Mouse (Mus musculus) embryonic stem cell, embryonic (primary cell): ENCODE data around the gene Rad51d.
"Not testable (repeated sequence)": the region's sequence is repeated elsewhere in the genome, so short reads cannot be mapped to it uniquely, and the experiment has no call there.

Source experiments
- CTCF ChIA-PET, 4 experiments: fragments of 300-600 bp in 2 of 4; fragments of 350-600 bp in 2 of 4; sonication (Branson Sonifier 250); formaldehyde crosslinking; loops; one replicate each; lab custom pipeline; 2022; ENCODE audit warnings: inconsistent platforms in 2 of 4; lab: Charles Lee
- POLR2A ChIA-PET, 4 experiments: fragments of 300-600 bp in 2 of 4; fragments of 350-600 bp in 2 of 4; sonication (Branson Sonifier 250); formaldehyde crosslinking; loops; one replicate each; lab custom pipeline; 2022; ENCODE audit warnings: antibody characterized with exemption in 4 of 4, inconsistent platforms in 1 of 4; lab: Charles Lee

The Rad51d gene

GRCm38 (mm10) chr11:82890342-82890762, at the start of gene Rad51d:
Rad51d (minus strand) TSS chr11:82890614.
- POLR2A ChIA-PET, result interaction anchor here (0.5 to 3.4 kb wide), 33 partner anchors 9 to 582 kb away, joined by 3 to 17 read pairs (median 4); partner anchors contain the start of genes Cct6b (in 2 of the 4), Zfp830 (in 2 of the 4), Nle1 (in 1 of the 4) and Rffl (in 1 of the 4)

GRCm38 (mm10) chr11:82933186-82933585, 42.8 kb upstream of the Rad51d start:
- ChIA-PET POLR2A (interaction anchor here in 1 of 4 experiments (0.7 kb wide), 1 partner anchor 26 kb away, joined by 5 read pairs; no protein-coding TSS in a partner anchor), CTCF (no interaction called here)

More at GRCm38 (mm10) chr11:82890342-82890762, at the start of gene Rad51d:
- CTCF ChIA-PET, result interaction anchor here (0.5 to 3.4 kb wide), 64 partner anchors 9 to 655 kb away, joined by 3 to 51 read pairs (median 4); partner anchors contain the start of genes Rffl (in 2 of the 4), Cct6b (in 1 of the 4), Nle1 (in 1 of the 4) and Slfn5 (in 1 of the 4)

DNA sequence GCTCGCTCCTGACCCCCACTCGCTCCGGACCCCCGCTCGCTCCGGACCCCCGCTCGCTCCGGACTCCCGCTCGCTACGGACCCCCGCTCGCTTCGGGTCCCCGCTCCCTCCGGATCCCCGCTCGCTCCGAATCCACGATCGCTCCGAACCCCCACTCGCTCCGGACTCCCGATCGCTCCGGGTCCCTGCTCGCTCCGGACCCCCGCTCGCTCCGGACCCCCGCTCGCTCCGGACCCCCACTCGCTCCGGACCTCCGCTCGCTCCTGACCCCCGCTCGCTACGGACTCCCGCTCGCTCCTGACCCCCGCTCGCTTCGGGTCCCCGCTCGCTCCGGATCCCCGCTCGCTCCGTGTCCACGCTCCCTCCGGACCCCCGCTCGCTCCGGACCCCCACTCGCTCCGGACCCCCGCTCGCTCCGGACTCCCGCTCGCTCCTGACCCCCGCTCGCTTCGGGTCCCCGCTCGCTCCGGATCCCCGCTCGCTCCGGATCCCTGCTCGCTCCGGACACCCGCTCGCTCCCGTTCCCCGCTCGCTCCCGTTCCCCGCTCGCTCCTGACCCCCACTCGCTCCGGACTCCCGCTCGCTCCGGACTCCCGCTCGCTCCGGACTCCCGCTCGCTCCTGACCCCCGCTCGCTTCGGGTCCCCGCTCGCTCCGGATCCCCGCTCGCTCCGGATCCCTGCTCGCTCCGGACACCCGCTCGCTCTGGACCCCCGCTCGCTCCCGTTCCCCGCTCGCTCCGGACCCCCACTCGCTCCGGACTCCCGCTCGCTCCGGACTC, 41.4 kb upstream of the Rad51d start:
- CTCF ChIA-PET, POLR2A ChIA-PET: not testable (repeated sequence)

DNA sequence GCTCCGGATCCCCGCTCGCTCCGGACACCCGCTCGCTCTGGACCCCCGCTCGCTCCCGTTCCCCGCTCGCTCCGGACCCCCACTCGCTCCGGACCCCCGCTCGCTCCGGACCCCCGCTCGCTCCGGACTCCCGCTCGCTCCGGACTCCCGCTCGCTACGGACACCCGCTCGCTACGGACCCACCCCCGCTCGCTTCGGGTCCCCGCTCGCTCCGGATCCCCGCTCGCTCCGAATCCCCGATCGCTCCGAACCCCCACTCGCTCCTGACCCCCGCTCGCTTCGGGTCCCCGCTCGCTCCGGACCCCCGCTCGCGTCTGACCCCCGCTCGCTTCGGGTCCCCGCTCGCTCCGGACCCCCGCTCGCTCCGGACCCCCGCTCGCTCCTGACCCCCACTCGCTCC, 40.7 kb upstream of the Rad51d start:
- CTCF ChIA-PET, POLR2A ChIA-PET: not testable (repeated sequence)

- CTCF ChIA-PET, POLR2A ChIA-PET: not testable (repeated sequence)
Measured at GRCm38 (mm10) chr11:82930391-82930955, 40.1 kb upstream of the Rad51d start.

DNA sequence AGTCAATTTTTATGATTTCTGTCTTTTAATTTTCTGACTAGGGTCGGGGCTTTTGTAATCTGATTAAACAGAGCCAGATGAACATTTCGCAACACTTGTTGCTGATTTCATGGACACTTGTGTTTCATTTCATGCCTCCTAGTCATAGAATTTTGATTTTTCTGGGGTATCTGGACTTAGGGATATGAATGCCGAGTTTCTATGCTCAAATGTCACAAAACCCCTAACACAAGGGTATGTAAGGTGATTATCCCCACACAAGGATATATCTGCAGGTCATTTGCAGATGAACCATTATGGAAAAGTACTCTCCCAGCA, 39.2 kb upstream of the Rad51d start:
- CTCF ChIA-PET, result interaction anchor here in 2 of 4 experiments (0.7 to 1.0 kb wide), 2 partner anchors 15 to 39 kb away, joined by 3 read pairs; no protein-coding TSS in a partner anchor
- POLR2A ChIA-PET, result interaction anchor here in 1 of 4 experiments (1.1 kb wide), 2 partner anchors 22 to 40 kb away, joined by 3 read pairs; no protein-coding TSS in a partner anchor

DNA sequence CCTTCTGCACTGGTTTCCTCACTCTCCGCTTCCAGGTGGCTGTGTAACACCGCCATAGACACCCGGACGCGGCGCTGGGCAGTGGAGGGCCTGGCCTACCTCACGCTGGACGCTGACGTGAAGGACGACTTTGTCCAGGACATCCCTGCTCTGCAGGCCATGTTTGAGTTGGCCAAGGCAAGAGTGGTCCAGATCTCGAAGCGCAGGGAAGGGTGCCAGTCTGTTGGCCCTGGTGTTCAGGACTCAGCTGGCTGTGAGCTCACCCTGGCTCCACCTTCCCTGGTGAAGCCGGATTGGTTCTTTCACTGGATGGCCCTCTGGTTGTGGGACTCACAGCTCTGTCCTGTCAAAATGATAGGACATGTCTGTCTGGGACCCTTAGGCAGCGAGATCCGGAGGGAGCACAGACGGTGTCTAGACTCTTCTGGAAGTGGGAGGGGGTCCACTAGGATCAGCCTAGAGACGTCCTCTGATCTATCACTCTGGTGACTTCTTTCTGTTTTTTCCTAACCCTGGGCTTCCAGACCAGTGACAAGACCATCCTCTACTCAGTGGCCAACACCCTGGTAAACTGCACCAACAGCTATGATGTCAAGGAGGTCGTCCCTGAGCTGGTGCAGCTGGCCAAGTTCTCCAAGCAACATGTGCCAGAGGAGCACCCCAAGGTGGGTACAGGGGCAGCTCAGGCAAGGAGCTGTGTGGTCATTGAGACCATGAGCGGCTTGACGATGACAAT, 38.7 kb upstream of the Rad51d start:
- ChIA-PET CTCF (interaction anchor here in 2 of 4 experiments (0.7 to 1.1 kb wide), 3 partner anchors 14 to 38 kb away, joined by 3 read pairs; no protein-coding TSS in a partner anchor), POLR2A (interaction anchor here in 1 of 4 experiments (1.1 kb wide), 2 partner anchors 23 to 39 kb away, joined by 3 read pairs; no protein-coding TSS in a partner anchor)

GRCm38 (mm10) chr11:82923910-82924309, 33.5 kb upstream of the Rad51d start:
- CTCF ChIA-PET, result not testable (repeated sequence)
- POLR2A ChIA-PET, result interaction anchor here in 3 of 4 experiments (0.6 to 1.3 kb wide), 4 partner anchors 9 to 553 kb away, joined by 3 to 4 read pairs (median 3); no protein-coding TSS in a partner anchor

- ChIA-PET POLR2A (interaction anchor here in 2 of 4 experiments (0.6 to 0.7 kb wide), 3 partner anchors 18 to 1583 kb away, joined by 3 to 4 read pairs (median 3); no protein-coding TSS in a partner anchor), CTCF (interaction anchor here in 1 of 4 experiments (1.1 kb wide), 1 partner anchor 31 kb away, joined by 4 read pairs; no protein-coding TSS in a partner anchor)
Measured at GRCm38 (mm10) chr11:82921691-82922090, 31.3 kb upstream of the Rad51d start.

DNA sequence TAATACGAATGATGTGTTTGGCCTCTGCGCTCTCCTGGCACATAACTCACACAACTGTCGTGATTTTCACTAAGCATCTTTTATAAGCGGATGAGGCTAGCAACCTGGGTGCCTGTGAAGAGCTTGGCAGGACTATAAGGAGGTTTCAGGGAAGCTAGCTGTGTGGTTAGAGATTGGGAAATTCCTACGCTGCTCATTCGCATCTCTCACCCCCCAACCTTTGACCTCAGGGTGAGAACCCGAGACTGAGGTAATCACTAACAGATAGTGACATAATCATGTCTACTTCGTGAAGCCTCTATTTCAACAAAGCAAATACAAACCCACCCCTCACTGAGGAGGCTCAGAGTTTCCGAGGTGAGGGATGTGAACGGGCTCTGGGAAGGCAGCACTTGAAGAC, 30.4 kb upstream of the Rad51d start:
- ChIA-PET CTCF (interaction anchor here in 1 of 4 experiments (1.0 to 1.1 kb wide), 2 partner anchors 9 to 31 kb away, joined by 3 to 4 read pairs; no protein-coding TSS in a partner anchor), POLR2A (interaction anchor here in 1 of 4 experiments (0.5 kb wide), 1 partner anchor 273 kb away, joined by 6 read pairs; no protein-coding TSS in a partner anchor)

DNA sequence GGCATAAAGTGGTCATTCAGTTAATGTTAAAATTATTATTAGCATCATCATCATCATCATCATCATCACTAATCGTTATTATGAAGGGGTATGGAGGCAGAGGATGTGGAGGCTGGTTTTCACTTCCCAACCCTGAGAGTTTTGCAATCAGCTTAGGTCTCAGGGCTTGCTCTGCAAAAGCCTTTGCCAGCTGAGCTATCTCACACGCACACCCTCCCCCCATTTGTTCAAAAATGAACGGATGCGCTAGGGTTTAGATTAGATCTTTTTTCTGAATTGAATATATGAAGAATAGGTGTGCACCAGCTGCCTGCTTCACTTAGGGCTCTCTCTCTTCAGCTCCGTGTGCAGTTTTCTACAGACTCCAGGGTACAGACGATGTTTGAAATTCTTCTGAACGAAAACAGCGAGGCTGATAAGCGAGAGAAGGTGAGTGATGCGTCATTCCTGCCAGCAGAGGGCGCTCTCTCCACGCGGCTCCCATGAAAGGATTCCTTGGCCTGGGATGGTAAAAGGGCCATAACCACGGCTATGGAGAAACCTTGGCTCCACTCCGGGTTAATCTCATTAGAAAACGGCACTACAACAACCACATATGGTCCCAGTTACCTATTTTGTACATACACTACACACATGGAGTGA, 24.4 kb upstream of the Rad51d start:
- POLR2A ChIA-PET, result interaction anchor here in 3 of 4 experiments (0.6 to 1.3 kb wide), 4 partner anchors 9 to 13 kb away, joined by 3 to 4 read pairs (median 4); no protein-coding TSS in a partner anchor

DNA sequence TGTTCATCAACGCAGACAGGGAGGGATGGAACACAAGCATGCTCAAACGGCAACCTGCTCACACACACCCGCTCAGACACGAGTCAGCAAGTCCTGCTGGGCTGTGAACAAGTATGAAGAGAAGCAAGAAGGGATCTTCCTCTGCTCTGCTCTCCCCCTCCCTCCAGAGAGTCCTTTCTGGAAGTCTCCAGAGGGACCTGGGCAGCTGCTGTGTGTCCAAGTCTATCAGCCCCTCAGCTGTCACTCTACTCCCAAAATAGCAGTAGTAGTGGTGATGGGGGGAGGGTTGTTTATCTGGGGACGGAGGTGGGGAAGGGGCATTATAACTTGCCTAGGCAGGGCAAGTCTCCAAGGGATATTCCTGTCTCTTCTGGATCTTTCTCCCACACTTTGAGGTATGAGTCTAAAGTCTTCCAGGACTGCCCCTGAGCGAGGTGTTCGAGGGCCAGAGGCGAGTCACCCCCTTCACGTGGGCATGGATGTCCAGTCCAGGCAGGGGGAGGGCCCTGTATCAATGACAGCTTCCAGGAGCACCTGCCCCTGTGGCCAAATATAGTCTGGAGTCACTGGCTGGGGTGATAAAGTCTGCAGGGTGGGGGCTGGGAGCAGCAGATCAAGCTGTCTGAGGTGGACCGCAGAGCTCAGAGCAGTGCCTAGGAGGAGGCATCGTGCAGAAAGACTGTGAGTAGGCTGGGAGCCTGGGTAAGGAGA, 20.4 kb upstream of the Rad51d start:
- POLR2A ChIA-PET, result interaction anchor here in 2 of 4 experiments (0.6 to 0.9 kb wide), 3 partner anchors 12 to 421 kb away, joined by 3 to 8 read pairs (median 5); no protein-coding TSS in a partner anchor
- CTCF ChIA-PET, result interaction anchor here in 2 of 4 experiments (0.5 to 1.5 kb wide), 4 partner anchors 9 to 388 kb away, joined by 3 read pairs; partner anchors contain the start of gene Ap2b1 (in 1 of the 2)

More for the DNA sequence above, 24.4 kb upstream of the Rad51d start:
- CTCF ChIA-PET, result interaction anchor here (0.5 to 1.3 kb wide), 19 partner anchors 9 to 679 kb away, joined by 3 to 9 read pairs (median 3); no protein-coding TSS in a partner anchor

GRCm38 (mm10) chr11:82910250-82910649, 19.8 kb upstream of the Rad51d start, which contains the start of gene Unc45b:
Unc45b (plus strand) TSS chr11:82910550.
- POLR2A ChIA-PET, result interaction anchor here in 3 of 4 experiments (0.6 to 3.0 kb wide), 5 partner anchors 11 to 422 kb away, joined by 3 to 10 read pairs (median 5); partner anchors contain the start of gene Rad51d (in 1 of the 3)
- CTCF ChIA-PET, result interaction anchor here in 2 of 4 experiments (1.0 to 1.4 kb wide), 2 partner anchors 20 to 93 kb away, joined by 3 read pairs; partner anchors contain the start of gene Rad51d (in 1 of the 2)

GRCm38 (mm10) chr11:82908608-82908989, 18.2 kb upstream of the Rad51d start:
- CTCF ChIA-PET, result interaction anchor here in 3 of 4 experiments (0.6 to 1.4 kb wide), 7 partner anchors 8 to 909 kb away, joined by 3 to 9 read pairs (median 4); no protein-coding TSS in a partner anchor
- POLR2A ChIA-PET, result interaction anchor here in 3 of 4 experiments (0.7 to 4.5 kb wide), 9 partner anchors 13 to 394 kb away, joined by 3 to 16 read pairs (median 6); partner anchors contain the start of genes Cct6b (in 1 of the 3), Pex12 (in 1 of the 3), Rad51d (in 1 of the 3) and Slfn5 (in 1 of the 3)

DNA sequence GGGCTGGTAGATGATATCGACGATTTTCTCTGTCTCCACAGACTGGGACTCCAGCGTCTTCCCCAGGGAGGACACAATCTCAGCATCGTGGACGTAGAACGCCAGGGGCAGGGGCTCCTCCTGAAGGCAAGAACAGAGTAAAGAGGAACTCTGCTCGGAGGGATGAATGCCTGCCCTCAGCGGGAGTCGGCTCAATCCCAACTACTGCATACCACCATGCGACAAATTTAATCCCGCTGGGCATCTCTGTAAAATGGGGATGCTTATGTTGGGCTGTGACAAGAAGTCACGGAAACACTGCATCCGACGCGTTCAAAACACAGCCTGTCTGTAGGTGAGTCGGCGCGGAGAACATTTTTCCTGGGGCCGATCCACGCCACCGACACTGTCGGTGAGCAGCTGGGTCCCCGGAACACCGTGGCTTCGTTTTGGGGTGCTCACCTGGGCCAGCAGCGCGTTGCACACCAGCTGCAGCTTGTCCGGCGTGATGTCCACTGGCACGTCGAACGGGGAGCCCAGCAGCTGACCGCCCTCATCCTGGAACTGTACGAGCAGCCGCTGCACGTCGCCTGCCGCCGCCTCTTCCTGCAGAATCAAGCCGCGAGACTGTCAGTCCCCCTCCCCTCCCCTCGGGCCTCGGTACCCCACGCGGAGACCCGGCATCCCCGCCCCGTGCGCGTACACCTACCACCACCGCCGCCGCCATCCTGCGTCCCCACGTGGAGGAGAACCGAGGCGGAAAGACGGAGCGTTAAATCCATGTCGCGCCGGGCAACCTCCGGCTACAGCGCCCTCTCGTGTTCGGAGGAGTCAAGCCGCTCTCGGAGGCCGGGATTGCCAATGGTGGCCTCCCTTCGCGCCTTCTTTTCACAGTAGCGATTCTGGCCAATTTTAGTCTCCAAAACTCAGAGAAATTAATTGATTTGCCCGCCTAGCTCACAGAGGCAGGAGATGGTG, 17.5 kb upstream of the Rad51d start, which contains the start of gene Nle1:
TSS of gene Nle1 (minus strand) at position 761 of the 957 bp plus-strand sequence.
- POLR2A ChIA-PET, result interaction anchor here in 3 of 4 experiments (0.6 to 4.5 kb wide), 10 partner anchors 9 to 395 kb away, joined by 3 to 16 read pairs (median 6); partner anchors contain the start of genes Cct6b (in 1 of the 3), Pex12 (in 1 of the 3), Rad51d (in 1 of the 3) and Slfn5 (in 1 of the 3)
- CTCF ChIA-PET, result interaction anchor here (0.6 to 1.4 kb wide), 9 partner anchors 8 to 908 kb away, joined by 3 to 8 read pairs (median 3); partner anchors contain the start of gene Rad51d (in 1 of the 4)
